In genomic region chr15:102510110-102510509, GRCm38 (mm10) we compare ENCODE assay signal across 8 mouse cellular contexts. TPM values are rescaled to one million over a fixed set of nuclear protein-coding genes. Genes with fewer than 3 reads are reported as not detected.
DNase-seq lines count a peak whose midpoint lies in the region; ATAC-seq and TF ChIP-seq lines count a peak whose summit lies in the region.

No protein-coding gene starts in this region.

- peak overlapping the region; percentile 75 for H3K9ac ChIP-seq in kidney, embryonic 16.5 days (replicated peaks; ENCODE audit: low read length)
- peak overlapping the region; percentile 69 for H3K9ac ChIP-seq in limb, embryonic 14.5 days (ENCODE audit: low read depth, low read length, severe bottlenecking)
- peak overlapping the region; percentile 66 for H3K9ac ChIP-seq in stomach, embryonic 15.5 days

- H3K36me3 ChIP-seq in kidney, embryonic 16.5 days (ENCODE audit: insufficient read depth, low read length), result peaks cover 2% of the 10 kb centered on the region; the same call in 1 of the 2 replicates
- peaks cover 27% of the 10 kb centered on the region for H3K36me3 ChIP-seq in forebrain, embryonic 10.5 days (replicated peaks)
- peaks cover 13% of the 10 kb centered on the region for H3K36me3 ChIP-seq in limb, embryonic 14.5 days (ENCODE audit: control insufficient read depth, insufficient read depth, low read length)
- no peaks in the 10 kb centered on the region for H3K36me3 ChIP-seq in stomach, embryonic 15.5 days

- no peaks in the 10 kb centered on the region for H3K9me3 ChIP-seq in kidney, embryonic 16.5 days (ENCODE audit: low read length)
- H3K9me3 ChIP-seq in forebrain, embryonic 10.5 days, result no peaks in the 10 kb centered on the region
- H3K9me3 ChIP-seq in limb, embryonic 14.5 days (ENCODE audit: control insufficient read depth, low read length), result no peaks in the 10 kb centered on the region
- H3K9me3 ChIP-seq in stomach, embryonic 15.5 days, result no peaks in the 10 kb centered on the region

- H3K4me2 ChIP-seq in kidney, embryonic 16.5 days (replicated peaks; ENCODE audit: low read depth, low read length), result peak overlapping the region; percentile 82
- H3K4me2 ChIP-seq in limb, embryonic 14.5 days (replicated peaks; ENCODE audit: low read depth, low read length, severe bottlenecking), result peak overlapping the region; percentile 74
- peak overlapping the region; percentile 95 for H3K4me2 ChIP-seq in stomach, embryonic 15.5 days

- peak; percentile 50 for ATAC-seq in kidney, embryonic 16.5 days (ENCODE audit: low FRiP score, low TSS enrichment)
- ATAC-seq in limb, embryonic 14.5 days (ENCODE audit: low FRiP score, low read depth), result peak; percentile 45; the same call in 1 of the 2 replicates
- ATAC-seq in stomach, embryonic 15.5 days (ENCODE audit: insufficient read depth, low FRiP score, low read depth), result peak; percentile 20; the same call in 1 of the 2 replicates

- H3K27me3 ChIP-seq in kidney, embryonic 16.5 days (ENCODE audit: insufficient read depth, low read length), result no peaks in the 10 kb centered on the region
- H3K27me3 ChIP-seq in forebrain, embryonic 10.5 days (ENCODE audit: poor library complexity, severe bottlenecking), result no peaks in the 10 kb centered on the region
- H3K27me3 ChIP-seq in limb, embryonic 14.5 days (ENCODE audit: control insufficient read depth, insufficient read depth, low read length), result no peaks in the 10 kb centered on the region
- no peaks in the 10 kb centered on the region for H3K27me3 ChIP-seq in stomach, embryonic 15.5 days (replicated peaks)

- TF ChIP-seq POLR2A in bone marrow, adult 2 months (IDR thresholded peaks at IDR 0.05; ENCODE audit: borderline replicate concordance, control insufficient read depth, low read depth, low read length), result no peak
- no peak for TF ChIP-seq POLR2A in limb, embryonic 14.5 days (IDR thresholded peaks at IDR 0.05; ENCODE audit: borderline replicate concordance, extremely low read depth, insufficient read depth, insufficient read length)

- peaks cover 52% of the 10 kb centered on the region for H3K4me1 ChIP-seq in kidney, embryonic 16.5 days (ENCODE audit: insufficient read depth, low read length)
- H3K4me1 ChIP-seq in bone marrow, adult 2 months (ENCODE audit: control insufficient read depth, insufficient read depth, low read length), result no peaks in the 10 kb centered on the region; the same call in 1 of the 2 replicates
- peaks cover 49% of the 10 kb centered on the region for H3K4me1 ChIP-seq in forebrain, embryonic 10.5 days
- peaks cover 22% of the 10 kb centered on the region for H3K4me1 ChIP-seq in limb, embryonic 14.5 days (ENCODE audit: control insufficient read depth, insufficient read depth, low read length)
- peaks cover 24% of the 10 kb centered on the region for H3K4me1 ChIP-seq in stomach, embryonic 15.5 days

- H3K27ac ChIP-seq in kidney, embryonic 16.5 days (ENCODE audit: low read length), result peak overlapping the region; percentile 82
- no peak overlapping the region for H3K27ac ChIP-seq in bone marrow, adult 2 months (ENCODE audit: control insufficient read depth, insufficient read depth, low read depth, low read length, poor library complexity)
- H3K27ac ChIP-seq in forebrain, embryonic 10.5 days, result peak overlapping the region; percentile 89
- peak overlapping the region; percentile 89 for H3K27ac ChIP-seq in limb, embryonic 14.5 days (replicated peaks; ENCODE audit: low read depth, low read length)
- H3K27ac ChIP-seq in stomach, embryonic 15.5 days, result peak overlapping the region; percentile 87

- DNase-seq in kidney, adult 8-10 months, result no peak
- DNase-seq in forebrain, embryonic 10.5 days (ENCODE audit: extremely low spot score, low spot score), result no peak
- DNase-seq in limb, embryonic 14.5 days (ENCODE audit: low spot score), result no peak
- DNase-seq in ovary, postnatal 14 days (ENCODE audit: low spot score), result no peak
- DNase-seq in lung, postnatal 4 days, result no peak

- peak overlapping the region; percentile 75 for H3K4me3 ChIP-seq in kidney, embryonic 16.5 days (ENCODE audit: low read length)
- H3K4me3 ChIP-seq in bone marrow, adult 2 months (replicated peaks; ENCODE audit: control insufficient read depth, low read depth, low read length), result peak overlapping the region; percentile 46
- peak overlapping the region; percentile 72 for H3K4me3 ChIP-seq in forebrain, embryonic 10.5 days
- peak overlapping the region; percentile 66 for H3K4me3 ChIP-seq in limb, embryonic 14.5 days (replicated peaks; ENCODE audit: low read length)
- H3K4me3 ChIP-seq in stomach, embryonic 15.5 days (replicated peaks), result peak overlapping the region; percentile 70

- WGBS in kidney, embryonic 16.5 days, result 5% methylated on average over 9 of the region's 9 CpGs
- WGBS in bone marrow, adult 2 months, result 29% methylated on average over 9 of the region's 9 CpGs
- 6% methylated on average over 9 of the region's 9 CpGs for WGBS in forebrain, embryonic 10.5 days
- WGBS in limb, embryonic 14.5 days, result 9% methylated on average over 9 of the region's 9 CpGs
- WGBS in stomach, embryonic 15.5 days, result 4% methylated on average over 9 of the region's 9 CpGs

- TF ChIP-seq CTCF in bone marrow, adult 2 months (IDR thresholded peaks at IDR 0.05; ENCODE audit: control insufficient read depth, insufficient read depth, low read length), result no peak

RNA-seq across cellular contexts. Expression of gene Gm10337, which starts 6.6 kb away (rescaled TPM):
- polyA plus RNA-seq in kidney, embryonic 16.5 days (2015; fragmentation: Nextera tagmentation; extraction: Ambion mirVana), result 6.7 TPM in 1 of 2 replicates, not detected in the other
- not detected in 2 replicates for polyA plus RNA-seq in bone marrow, adult 2 months (2011; ENCODE audit: insufficient read depth, insufficient read length, low replicate concordance, missing spikeins)
- not detected in 2 replicates for polyA plus RNA-seq in forebrain, embryonic 10.5 days (2016; fragmentation: Nextera tagmentation; extraction: Ambion mirVana)
- polyA plus RNA-seq in limb, embryonic 14.5 days (2012; rRNA removed), result not detected in 2 replicates
- not detected in 2 replicates for polyA plus RNA-seq in limb, embryonic 14.5 days (2014; fragmentation: Nextera tagmentation; extraction: Ambion mirVana)
- polyA plus RNA-seq in stomach, embryonic 15.5 days (2015; fragmentation: Nextera tagmentation; extraction: Ambion mirVana), result 5.0 and 8.1 TPM in 2 replicates

RNA-seq across cellular contexts. Expression of gene Map3k12, which starts 6.8 kb away (rescaled TPM):
- 17.2 and 19.5 TPM in 2 replicates for polyA plus RNA-seq in kidney, embryonic 16.5 days (2015; fragmentation: Nextera tagmentation; extraction: Ambion mirVana)
- polyA plus RNA-seq in bone marrow, adult 2 months (2011; ENCODE audit: insufficient read depth, insufficient read length, low replicate concordance, missing spikeins), result 2.2 and 3.1 TPM in 2 replicates
- polyA plus RNA-seq in forebrain, embryonic 10.5 days (2016; fragmentation: Nextera tagmentation; extraction: Ambion mirVana), result 24.0 and 25.4 TPM in 2 replicates
- polyA plus RNA-seq in limb, embryonic 14.5 days (2012; rRNA removed), result 36.3 and 38.3 TPM in 2 replicates
- 15.8 and 18.7 TPM in 2 replicates for polyA plus RNA-seq in limb, embryonic 14.5 days (2014; fragmentation: Nextera tagmentation; extraction: Ambion mirVana)
- 13.4 and 15.5 TPM in 2 replicates for polyA plus RNA-seq in stomach, embryonic 15.5 days (2015; fragmentation: Nextera tagmentation; extraction: Ambion mirVana)

RNA-seq across cellular contexts. Expression of gene Tarbp2, which starts 7.9 kb away (rescaled TPM):
- 95.6 and 99.3 TPM in 2 replicates for polyA plus RNA-seq in kidney, embryonic 16.5 days (2015; fragmentation: Nextera tagmentation; extraction: Ambion mirVana)
- polyA plus RNA-seq in bone marrow, adult 2 months (2011; ENCODE audit: insufficient read depth, insufficient read length, low replicate concordance, missing spikeins), result 38.4 and 67.5 TPM in 2 replicates
- 132 and 137 TPM in 2 replicates for polyA plus RNA-seq in forebrain, embryonic 10.5 days (2016; fragmentation: Nextera tagmentation; extraction: Ambion mirVana)
- polyA plus RNA-seq in limb, embryonic 14.5 days (2012; rRNA removed), result 132 and 150 TPM in 2 replicates
- 78.1 and 86.6 TPM in 2 replicates for polyA plus RNA-seq in limb, embryonic 14.5 days (2014; fragmentation: Nextera tagmentation; extraction: Ambion mirVana)
- 87.3 and 92.0 TPM in 2 replicates for polyA plus RNA-seq in stomach, embryonic 15.5 days (2015; fragmentation: Nextera tagmentation; extraction: Ambion mirVana)

RNA-seq across cellular contexts. Expression of gene Npff, which starts 14.6 kb away (rescaled TPM):
- 2.0 and 2.9 TPM in 2 replicates for polyA plus RNA-seq in kidney, embryonic 16.5 days (2015; fragmentation: Nextera tagmentation; extraction: Ambion mirVana)
- 16.0 and 32.7 TPM in 2 replicates for polyA plus RNA-seq in bone marrow, adult 2 months (2011; ENCODE audit: insufficient read depth, insufficient read length, low replicate concordance, missing spikeins)
- polyA plus RNA-seq in forebrain, embryonic 10.5 days (2016; fragmentation: Nextera tagmentation; extraction: Ambion mirVana), result 1.3 and 2.2 TPM in 2 replicates
- polyA plus RNA-seq in limb, embryonic 14.5 days (2012; rRNA removed), result 13.7 and 14.4 TPM in 2 replicates
- polyA plus RNA-seq in limb, embryonic 14.5 days (2014; fragmentation: Nextera tagmentation; extraction: Ambion mirVana), result 2.5 and 2.8 TPM in 2 replicates
- polyA plus RNA-seq in stomach, embryonic 15.5 days (2015; fragmentation: Nextera tagmentation; extraction: Ambion mirVana), result 2.7 TPM in 2 replicates

RNA-seq across cellular contexts. Expression of gene Pcbp2, which starts 39.8 kb away (rescaled TPM):
- polyA plus RNA-seq in kidney, embryonic 16.5 days (2015; fragmentation: Nextera tagmentation; extraction: Ambion mirVana), result 209 and 212 TPM in 2 replicates
- polyA plus RNA-seq in bone marrow, adult 2 months (2011; ENCODE audit: insufficient read depth, insufficient read length, low replicate concordance, missing spikeins), result 210 and 264 TPM in 2 replicates
- polyA plus RNA-seq in forebrain, embryonic 10.5 days (2016; fragmentation: Nextera tagmentation; extraction: Ambion mirVana), result 205 and 217 TPM in 2 replicates
- 814 and 942 TPM in 2 replicates for polyA plus RNA-seq in limb, embryonic 14.5 days (2012; rRNA removed)
- polyA plus RNA-seq in limb, embryonic 14.5 days (2014; fragmentation: Nextera tagmentation; extraction: Ambion mirVana), result 324 and 328 TPM in 2 replicates
- 182 and 192 TPM in 2 replicates for polyA plus RNA-seq in stomach, embryonic 15.5 days (2015; fragmentation: Nextera tagmentation; extraction: Ambion mirVana)
